Comparison of ENCODE assay signal across 8 mouse cellular contexts in genomic region chr6:99523109-99523632, GRCm38 (mm10). TPM values are rescaled to one million over a fixed set of nuclear protein-coding genes. Genes with fewer than 3 reads are reported as not detected.
DNase-seq lines count a peak whose midpoint lies in the region; ATAC-seq and TF ChIP-seq lines count a peak whose summit lies in the region.

No protein-coding gene starts in this region.

- under 1% methylated on average over 22 of the region's 22 CpGs for WGBS in forebrain, embryonic 13.5 days
- 0% methylated on average over 21 of the region's 22 CpGs for WGBS in heart, postnatal 0 days
- under 1% methylated on average over 22 of the region's 22 CpGs for WGBS in neural tube, embryonic 13.5 days

- TF ChIP-seq EP300 in CH12.LX (IDR thresholded peaks at IDR 0.05; ENCODE audit: low read length): no peak
- TF ChIP-seq EP300 in heart, postnatal 0 days (IDR thresholded peaks at IDR 0.05; ENCODE audit: low read depth): no peak

- no peak overlapping the region for H3K27ac ChIP-seq in CH12.LX (ENCODE audit: insufficient read depth, low read depth)
- H3K27ac ChIP-seq in brown adipose tissue, adult 24 weeks (replicated peaks; ENCODE audit: low read depth, low read length): peak overlapping the region; percentile 99
- peak overlapping the region; percentile 100 for H3K27ac ChIP-seq in forebrain, embryonic 13.5 days
- peak overlapping the region; percentile 99 for H3K27ac ChIP-seq in heart, postnatal 0 days (ENCODE audit: low read depth)
- H3K27ac ChIP-seq in neural tube, embryonic 13.5 days (replicated peaks): peak overlapping the region; percentile 100

- peaks cover 0 to 5% of the 10 kb centered on the region in 2 experiments; a peak in 2 of 4 replicates for H3K4me1 ChIP-seq in CH12.LX (ENCODE audit: control insufficient read depth in 1 of 2, insufficient read depth in 2 of 2)
- H3K4me1 ChIP-seq in brown adipose tissue, adult 24 weeks (ENCODE audit: control insufficient read depth, insufficient read depth, insufficient read length, low read length): no peaks in the 10 kb centered on the region
- H3K4me1 ChIP-seq in forebrain, embryonic 13.5 days: peaks cover 11% of the 10 kb centered on the region
- H3K4me1 ChIP-seq in heart, postnatal 0 days (ENCODE audit: control insufficient read depth, insufficient read depth): no peaks in the 10 kb centered on the region
- peaks cover 28% of the 10 kb centered on the region for H3K4me1 ChIP-seq in neural tube, embryonic 13.5 days (replicated peaks)

- peak overlapping the region; percentile 65 for H3K9ac ChIP-seq in CH12.LX (ENCODE audit: insufficient read depth, low read depth)
- H3K9ac ChIP-seq in forebrain, embryonic 13.5 days: peak overlapping the region; percentile 93
- H3K9ac ChIP-seq in heart, postnatal 0 days (replicated peaks; ENCODE audit: low read depth, low read length): peak overlapping the region; percentile 85
- H3K9ac ChIP-seq in neural tube, embryonic 13.5 days: peak overlapping the region; percentile 98

- H3K36me3 ChIP-seq in CH12.LX (replicated peaks in 1 of 2; ENCODE audit: control insufficient read depth in 1 of 2, insufficient read depth in 1 of 2, low read length in 1 of 2): no peaks in the 10 kb centered on the region
- peaks cover 12% of the 10 kb centered on the region; the same call in 1 of the 2 replicates for H3K36me3 ChIP-seq in forebrain, embryonic 13.5 days (ENCODE audit: poor library complexity, severe bottlenecking)
- no peaks in the 10 kb centered on the region; the same call in 1 of the 2 replicates for H3K36me3 ChIP-seq in heart, postnatal 0 days (replicated peaks; ENCODE audit: control insufficient read depth, insufficient read depth, low read length)
- H3K36me3 ChIP-seq in neural tube, embryonic 13.5 days: no peaks in the 10 kb centered on the region

- H3K79me2 ChIP-seq in CH12.LX (replicated peaks; ENCODE audit: control insufficient read depth, extremely low read depth, insufficient read depth, poor library complexity, severe bottlenecking): no peaks in the 10 kb centered on the region

- peak overlapping the region in 2 of 3 experiments; percentile 60 to 81 for H3K4me3 ChIP-seq in CH12.LX (replicated peaks in 1 of 3; ENCODE audit: low read depth in 2 of 3, low read length in 2 of 3, poor library complexity in 1 of 3)
- H3K4me3 ChIP-seq in brown adipose tissue, adult 24 weeks (ENCODE audit: insufficient read depth, low read depth, low read length): peak overlapping the region; percentile 75
- peak overlapping the region; percentile 79 for H3K4me3 ChIP-seq in forebrain, embryonic 13.5 days
- peak overlapping the region; percentile 72 for H3K4me3 ChIP-seq in heart, postnatal 0 days (ENCODE audit: low read depth, low read length)
- peak overlapping the region; percentile 73 for H3K4me3 ChIP-seq in neural tube, embryonic 13.5 days

- H3K9me3 ChIP-seq in CH12.LX (replicated peaks; ENCODE audit: low read length): peaks cover 7% of the 10 kb centered on the region
- peaks cover 5% of the 10 kb centered on the region; the same call in 1 of the 2 replicates for H3K9me3 ChIP-seq in forebrain, embryonic 13.5 days (replicated peaks)
- peaks cover 6% of the 10 kb centered on the region; the same call in 1 of the 2 replicates for H3K9me3 ChIP-seq in heart, postnatal 0 days (replicated peaks; ENCODE audit: control insufficient read depth, low read length)
- no peaks in the 10 kb centered on the region for H3K9me3 ChIP-seq in neural tube, embryonic 13.5 days

- TF ChIP-seq POLR2A in CH12.LX (IDR thresholded peaks at IDR 0.05; ENCODE audit: low read depth, low read length): no peak

- peak overlapping the region; percentile 73 for H3K4me2 ChIP-seq in CH12.LX (ENCODE audit: insufficient read depth, low read depth, poor library complexity, severe bottlenecking)
- peak overlapping the region; percentile 92 for H3K4me2 ChIP-seq in forebrain, embryonic 13.5 days
- H3K4me2 ChIP-seq in heart, postnatal 0 days (ENCODE audit: low read depth, low read length): peak overlapping the region; percentile 93
- H3K4me2 ChIP-seq in neural tube, embryonic 13.5 days: peak overlapping the region; percentile 98

- H3K27me3 ChIP-seq in CH12.LX (replicated peaks): peaks cover 29% of the 10 kb centered on the region
- no peaks in the 10 kb centered on the region for H3K27me3 ChIP-seq in forebrain, embryonic 13.5 days
- no peaks in the 10 kb centered on the region for H3K27me3 ChIP-seq in heart, postnatal 0 days (ENCODE audit: control insufficient read depth, insufficient read depth, low read length)
- no peaks in the 10 kb centered on the region for H3K27me3 ChIP-seq in neural tube, embryonic 13.5 days

- no peak for TF ChIP-seq CTCF in CH12.LX (conservative IDR thresholded peaks at IDR 0.05 in 1 of 2, IDR thresholded peaks at IDR 0.05 in 1 of 2; ENCODE audit: low read depth in 2 of 2, low read length in 2 of 2)
- no peak for TF ChIP-seq CTCF in heart, postnatal 0 days (IDR thresholded peaks at IDR 0.05; ENCODE audit: low read depth)

- no peak for TF ChIP-seq RAD21 in CH12.LX (IDR thresholded peaks at IDR 0.05; ENCODE audit: low read depth, low read length)

- ATAC-seq in forebrain, embryonic 13.5 days: peak; percentile 46
- peak; percentile 61 for ATAC-seq in heart, postnatal 0 days (ENCODE audit: insufficient read depth, low read depth)
- peak; percentile 36 for ATAC-seq in neural tube, embryonic 13.5 days (ENCODE audit: low read depth)

- dilution Hi-C loops in CH12.LX (cut with MboI; ENCODE audit: extremely low pct_ligation_motif_present, extremely low pct_unique_long_range_greater_than_20kb, low sequenced_read_pairs): no loop called here

- DNase-seq in CH12.LX (ENCODE audit: extremely low read depth): no peak
- peak; percentile 87 for DNase-seq in heart, postnatal 0 days (ENCODE audit: low spot score)
- peak; percentile 79 to 89 for DNase-seq in kidney, postnatal 25 days
- DNase-seq in lung, adult 18-20 months: peak; percentile 80 to 83
- peak; percentile 76 for DNase-seq in testis, postnatal 14 days (ENCODE audit: low spot score)

- in situ Hi-C loops in CH12.LX (cut with MboI; ENCODE audit: low pct_ligation_motif_present, low pct_unique_long_range_greater_than_20kb, low sequenced_read_pairs): no loop called here

TF ChIP-seq in CH12.LX, 34 proteins besides CTCF, POLR2A, EP300 and RAD21:
- TF ChIP-seq IRF4 (IDR thresholded peaks at IDR 0.05; ENCODE audit: low read depth, low read length) (0 out of 2 replicates have a peak, but pooled peaks have one; percentile 9), SIN3A (IDR thresholded peaks at IDR 0.05; ENCODE audit: low read length) (0 out of 2 replicates have a peak, but pooled peaks have one; percentile 7), ZNF384 (IDR thresholded peaks at IDR 0.05; ENCODE audit: low read depth, low read length) (no peak)

RNA-seq across cellular contexts. Expression of gene Foxp1, which starts 0.7 kb away (rescaled TPM):
- total RNA-seq in CH12.LX (2012; rRNA removed) (75.1 and 105 TPM in 2 replicates), CH12.LX (2014; rRNA removed) (59.5 and 66.5 TPM in 2 replicates)
- 75.6 and 87.4 TPM in 2 replicates for polyA plus RNA-seq in CH12.LX (2012; ENCODE audit: insufficient read length, low read depth)
- 8.8 and 10.1 TPM in 2 replicates for polyA plus RNA-seq in brown adipose tissue, adult 24 weeks (2012; ENCODE audit: insufficient read depth, insufficient read length, missing spikeins)
- polyA plus RNA-seq in forebrain, embryonic 13.5 days (2015; fragmentation: Nextera tagmentation; extraction: Ambion mirVana): 51.3 and 55.5 TPM in 2 replicates
- total RNA-seq in heart, postnatal 0 days (2014; rRNA removed; ENCODE audit: low replicate concordance): 88.1 and 96.1 TPM in 2 replicates
- 39.5 and 40.7 TPM in 2 replicates for polyA plus RNA-seq in heart, postnatal 0 days (2015; fragmentation: Nextera tagmentation; extraction: Ambion mirVana)
- polyA plus RNA-seq in neural tube, embryonic 13.5 days (2015; fragmentation: Nextera tagmentation; extraction: Ambion mirVana): 73.2 and 74.0 TPM in 2 replicates
